Mouse (Mus musculus): ENCODE results near the gene A930004D18Rik.

DNA sequence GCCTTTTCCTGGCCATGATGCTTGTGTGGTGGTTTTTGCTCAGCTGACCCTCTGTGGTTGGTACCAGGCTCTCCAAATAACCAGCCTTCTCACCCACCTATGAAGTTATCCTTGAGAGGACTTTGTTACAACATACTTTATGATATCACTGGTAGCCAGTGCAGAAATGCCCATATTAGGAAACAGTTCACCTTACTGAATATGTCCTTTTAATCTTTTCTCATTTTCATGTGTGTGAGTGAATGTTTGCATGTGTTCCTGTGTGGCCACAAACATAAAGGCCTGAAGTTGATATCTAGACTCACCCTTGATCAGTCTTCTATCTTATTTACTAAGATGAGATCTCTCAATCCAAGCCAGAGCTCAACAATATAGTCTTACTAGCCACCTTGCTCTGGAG, 40.7 kb downstream of the A930004D18Rik start, which contains the start of gene H2al2a:
- TF ChIP-seq POLR2A (IDR thresholded peaks at IDR 0.05; ENCODE audit: low read depth, low read length) (no peak), CTCF (IDR thresholded peaks at IDR 0.05; ENCODE audit: extremely low read depth, insufficient read length, insufficient replicate concordance, low read depth, low read length) (no peak)

All from small intestine, adult 2 months (tissue).